Mouse (Mus musculus) hindbrain, embryonic 12.5 days (tissue): ENCODE results near the gene Acsm4. TPM values are rescaled to one million over a fixed set of nuclear protein-coding genes. Genes with fewer than 3 reads are reported as not detected.

Source experiments
- polyA plus RNA-seq: library from polyadenylated mRNA; unstranded; fragments of >200 nt; fragmentation: Nextera tagmentation; extraction: Ambion mirVana; gene quantifications from 2 replicates; pipeline ENCODE4 v1.2.1, GENCODE M21; 2016

The Acsm4 gene
- polyA plus RNA-seq, 1 experiment from 2014 or later: not detected

Other genes starting within 250 kb of the Acsm4 start
- gene Gp2, start 230.7 kb upstream of the Acsm4 start, polyA plus RNA-seq: not detected in 2 replicates
- gene Umod, start 210.7 kb upstream of the Acsm4 start, polyA plus RNA-seq: not detected in 2 replicates
- not detected in 2 replicates for gene Acsm5, start 170.6 kb upstream of the Acsm4 start, polyA plus RNA-seq
- 0.17 and 0.43 TPM in 2 replicates for gene Pdilt, start 166.5 kb upstream of the Acsm4 start, polyA plus RNA-seq
- not detected in 2 replicates for gene Acsm2, start 135.7 kb upstream of the Acsm4 start, polyA plus RNA-seq
- not detected in 2 replicates for gene Acsm1, start 83.0 kb upstream of the Acsm4 start, polyA plus RNA-seq
- 87.7 and 91.2 TPM in 2 replicates for gene Thumpd1, start 30.8 kb downstream of the Acsm4 start, polyA plus RNA-seq
- 0.14 and 0.23 TPM in 2 replicates for gene Acsm3, start 70.9 kb downstream of the Acsm4 start, polyA plus RNA-seq
- 20.4 and 22.8 TPM in 2 replicates for gene Rexo5, start 104.0 kb downstream of the Acsm4 start, polyA plus RNA-seq
- gene Eri2, start 104.0 kb downstream of the Acsm4 start, polyA plus RNA-seq: 27.2 and 27.5 TPM in 2 replicates
- gene Lyrm1, start 205.8 kb downstream of the Acsm4 start, polyA plus RNA-seq: 14.0 and 15.2 TPM in 2 replicates
- 16.5 and 20.0 TPM in 2 replicates for gene Dcun1d3, start 206.3 kb downstream of the Acsm4 start, polyA plus RNA-seq